19 mouse cellular contexts compared by ENCODE assay signal in genomic region chr9:21701091-21701490, GRCm38 (mm10). TPM values are rescaled to one million over a fixed set of nuclear protein-coding genes. Genes with fewer than 3 reads are reported as not detected.
DNase-seq lines count a peak whose midpoint lies in the region; ATAC-seq lines count a peak whose summit lies in the region.
"Had no signal": no experiment of that assay in that cellular context is flagged by ENCODE, and none has a peak within 500 bp of the region (broad histone marks: within the 10 kb centered on the region; RNA-seq: fewer than 3 reads in every experiment).

No protein-coding gene starts in this region.

- peak; percentile 79 for ATAC-seq in frontal cortex, adult (ENCODE audit: low TSS enrichment)
- ATAC-seq: activated CD4-positive, CD25-positive, alpha-beta regulatory T cell, adult 4 months; forebrain, embryonic 14.5 days; forebrain, postnatal 0 days; hindbrain, embryonic 16.5 days had no signal

- no peak for DNase-seq in frontal cortex, postnatal 25 days (ENCODE audit: low spot score in 2 of 2)
- peak; percentile 25 to 51 for DNase-seq in left cerebral cortex, adult 18-20 months (ENCODE audit: low spot score in 2 of 2)
- no peak for DNase-seq in left cerebral cortex, postnatal 4 days
- DNase-seq in right cerebral cortex, adult 18-20 months, result peak; percentile 52
- DNase-seq in right cerebral cortex, postnatal 14 days, result no peak
- no peak for DNase-seq in testis, postnatal 10 days (ENCODE audit: low spot score)
- DNase-seq: adrenal gland, adult 8-10 months; adrenal gland, postnatal 25 days; cerebellum, adult 18-20 months; cerebellum, adult 9-10 months; cerebellum, postnatal 14 days; forebrain, postnatal 0 days; gastrocnemius, postnatal 10 days; gastrocnemius, postnatal 36 days; heart, postnatal 36 days had no signal

- intact Hi-C loops in left cerebral cortex, postnatal 4 days (cut with DNase I), result no loop called here

RNA-seq across cellular contexts. Expression of gene Ldlr, which starts 22.2 kb away (rescaled TPM):
- total RNA-seq in left cerebral cortex, adult 18-20 months (2021), result 10 to 100 TPM; 16.2 to 27.7 TPM
- 10 to 100 TPM; 25.2 to 32.4 TPM for total RNA-seq in left cerebral cortex, postnatal 4 days (2021)

RNA-seq across cellular contexts. Expression of gene Spc24, which starts 59.0 kb away (rescaled TPM):
- 1 to 10 TPM; 3.1 to 5.0 TPM for total RNA-seq in left cerebral cortex, adult 18-20 months (2021)
- total RNA-seq in left cerebral cortex, postnatal 4 days (2021), result 1 to 10 TPM; 4.9 to 5.9 TPM

Comparison
In these comparisons a context has a peak if more than half of its experiments do, and no peak if none do; other contexts are left out.
1. DNase-seq: peak in left cerebral cortex, adult 18-20 months (2 of 2) and right cerebral cortex, adult 18-20 months (single experiment); none in frontal cortex, postnatal 25 days (0 of 2), left cerebral cortex, postnatal 4 days (single experiment), right cerebral cortex, postnatal 14 days (single experiment) and testis, postnatal 10 days (single experiment).